39 mouse cellular contexts compared by ENCODE assay signal in genomic region chr4:101883641-101884040, GRCm38 (mm10). TPM values are rescaled to one million over a fixed set of nuclear protein-coding genes. Genes with fewer than 3 reads are reported as not detected.
"Had no signal": no experiment of that assay in that cellular context is flagged by ENCODE, and none has a peak within 500 bp of the region (broad histone marks: within the 10 kb centered on the region; RNA-seq: fewer than 3 reads in every experiment).

No protein-coding gene starts in this region.

- H3K4me3 ChIP-seq: heart, adult 2 months; heart, embryonic 13.5 days; heart, embryonic 15.5 days; hindbrain, embryonic 13.5 days; hindbrain, embryonic 15.5 days; kidney, embryonic 15.5 days; layer of hippocampus, adult 2 months; left cerebral cortex, adult 2 months; limb, embryonic 13.5 days; limb, embryonic 15.5 days; liver, embryonic 12.5 days had no signal

- H3K27ac ChIP-seq: heart, adult 2 months; heart, embryonic 13.5 days; heart, embryonic 15.5 days; hindbrain, embryonic 13.5 days; hindbrain, embryonic 15.5 days; hindbrain, postnatal 0 days; kidney, embryonic 15.5 days; kidney, postnatal 0 days; layer of hippocampus, adult 2 months; left cerebral cortex, adult 2 months; limb, embryonic 13.5 days; limb, embryonic 15.5 days; liver, embryonic 12.5 days; liver, embryonic 14.5 days had no signal

- H3K9me3 ChIP-seq: heart, embryonic 15.5 days; hindbrain, embryonic 13.5 days; hindbrain, embryonic 15.5 days; kidney, embryonic 15.5 days; limb, embryonic 13.5 days; limb, embryonic 15.5 days; liver, embryonic 12.5 days had no signal

- H3K9ac ChIP-seq: heart, embryonic 13.5 days; heart, embryonic 15.5 days; hindbrain, embryonic 13.5 days; hindbrain, embryonic 15.5 days; kidney, embryonic 15.5 days; limb, embryonic 13.5 days; limb, embryonic 15.5 days; liver, embryonic 12.5 days; liver, embryonic 14.5 days had no signal

- H3K4me2 ChIP-seq: heart, embryonic 11.5 days; heart, embryonic 13.5 days; heart, embryonic 15.5 days; hindbrain, embryonic 13.5 days; hindbrain, embryonic 15.5 days; kidney, embryonic 15.5 days; limb, embryonic 13.5 days; limb, embryonic 15.5 days; liver, embryonic 12.5 days had no signal

- H3K27me3 ChIP-seq: heart, embryonic 13.5 days; heart, embryonic 15.5 days; hindbrain, embryonic 13.5 days; hindbrain, embryonic 15.5 days; kidney, embryonic 15.5 days; limb, embryonic 13.5 days; limb, embryonic 15.5 days; liver, embryonic 12.5 days had no signal

- H3K36me3 ChIP-seq: heart, embryonic 13.5 days; heart, embryonic 15.5 days; hindbrain, embryonic 13.5 days; hindbrain, embryonic 15.5 days; kidney, embryonic 15.5 days; limb, embryonic 13.5 days; limb, embryonic 15.5 days; liver, embryonic 12.5 days had no signal

- H3K4me1 ChIP-seq: heart, embryonic 13.5 days; heart, embryonic 15.5 days; hindbrain, embryonic 13.5 days; hindbrain, embryonic 15.5 days; kidney, embryonic 15.5 days; limb, embryonic 13.5 days; limb, embryonic 15.5 days; liver, embryonic 12.5 days had no signal

- DNase-seq: gastrocnemius, postnatal 14 days; gastrocnemius, postnatal 36 days; heart, adult 11 months; heart, adult 2 months; heart, postnatal 14 days; heart, postnatal 36 days; kidney, adult 11 months; kidney, adult 2 months; kidney, adult 9 months; kidney, postnatal 14 days; kidney, postnatal 36 days; left cerebral cortex, postnatal 4 days had no signal

- ATAC-seq: hindbrain, postnatal 0 days; intestine, embryonic 16.5 days; liver, embryonic 12.5 days had no signal

RNA-seq across cellular contexts. Expression of gene C130073F10Rik, which starts 9.9 kb away (rescaled TPM):
- total RNA-seq: gastrocnemius, adult 18-20 months; gastrocnemius, adult 8-10 months; gastrocnemius, postnatal 14 days; gastrocnemius, postnatal 36 days; heart, adult 2 months; heart, postnatal 14 days; heart, postnatal 36 days; hematopoietic stem cell, adult 5-6 weeks; hindbrain, postnatal 0 days; layer of hippocampus, adult 2 months; layer of hippocampus, postnatal 10 days; layer of hippocampus, postnatal 25 days; left cerebral cortex, adult 2 months; left cerebral cortex, postnatal 25 days; left cerebral cortex, postnatal 4 days; liver, adult 2 months had no signal
- polyA plus RNA-seq: gonadal fat pad, adult 2 months; heart, adult 2 months; heart, embryonic 11.5 days; heart, embryonic 13.5 days; heart, embryonic 15.5 days; heart, postnatal 0 days; hindbrain, embryonic 11.5 days; hindbrain, embryonic 13.5 days; hindbrain, embryonic 15.5 days; hindbrain, postnatal 0 days; intestine, embryonic 14.5 days; intestine, embryonic 16.5 days; kidney, adult 2 months; kidney, embryonic 15.5 days; kidney, postnatal 0 days; limb, embryonic 11.5 days; limb, embryonic 13.5 days; liver, adult 2 months; liver, embryonic 12.5 days; liver, embryonic 14.5 days had no signal

RNA-seq across cellular contexts. Expression of gene Gm12800, which starts 25.3 kb away (rescaled TPM):
- total RNA-seq: gastrocnemius, adult 18-20 months; gastrocnemius, adult 8-10 months; gastrocnemius, postnatal 14 days; gastrocnemius, postnatal 36 days; heart, adult 2 months; heart, postnatal 14 days; heart, postnatal 36 days; hematopoietic stem cell, adult 5-6 weeks; hindbrain, postnatal 0 days; layer of hippocampus, adult 2 months; layer of hippocampus, postnatal 10 days; layer of hippocampus, postnatal 25 days; left cerebral cortex, adult 2 months; left cerebral cortex, postnatal 25 days; left cerebral cortex, postnatal 4 days; liver, adult 2 months had no signal
- polyA plus RNA-seq: gonadal fat pad, adult 2 months; heart, adult 2 months; heart, embryonic 11.5 days; heart, embryonic 13.5 days; heart, embryonic 15.5 days; heart, postnatal 0 days; hindbrain, embryonic 11.5 days; hindbrain, embryonic 13.5 days; hindbrain, embryonic 15.5 days; hindbrain, postnatal 0 days; intestine, embryonic 14.5 days; intestine, embryonic 16.5 days; kidney, adult 2 months; kidney, embryonic 15.5 days; kidney, postnatal 0 days; limb, embryonic 11.5 days; limb, embryonic 13.5 days; limb, embryonic 15.5 days; liver, adult 2 months; liver, embryonic 12.5 days; liver, embryonic 14.5 days had no signal

RNA-seq across cellular contexts. Expression of gene B020004J07Rik, which starts 39.8 kb away (rescaled TPM):
- total RNA-seq: gastrocnemius, adult 18-20 months; gastrocnemius, adult 8-10 months; gastrocnemius, postnatal 14 days; gastrocnemius, postnatal 36 days; heart, adult 2 months; heart, postnatal 14 days; heart, postnatal 36 days; hematopoietic stem cell, adult 5-6 weeks; hindbrain, postnatal 0 days; layer of hippocampus, adult 2 months; layer of hippocampus, postnatal 10 days; layer of hippocampus, postnatal 25 days; left cerebral cortex, adult 2 months; left cerebral cortex, postnatal 25 days; left cerebral cortex, postnatal 4 days; liver, adult 2 months had no signal
- polyA plus RNA-seq: gonadal fat pad, adult 2 months; heart, adult 2 months; heart, embryonic 11.5 days; heart, embryonic 13.5 days; heart, embryonic 15.5 days; heart, postnatal 0 days; hindbrain, embryonic 11.5 days; hindbrain, embryonic 13.5 days; hindbrain, embryonic 15.5 days; hindbrain, postnatal 0 days; intestine, embryonic 14.5 days; intestine, embryonic 16.5 days; kidney, adult 2 months; kidney, embryonic 15.5 days; kidney, postnatal 0 days; limb, embryonic 11.5 days; limb, embryonic 13.5 days; limb, embryonic 15.5 days; liver, adult 2 months; liver, embryonic 12.5 days; liver, embryonic 14.5 days had no signal

RNA-seq across cellular contexts. Expression of gene Gm12794, which starts 56.6 kb away (rescaled TPM):
- total RNA-seq: gastrocnemius, adult 18-20 months; gastrocnemius, adult 8-10 months; gastrocnemius, postnatal 14 days; gastrocnemius, postnatal 36 days; heart, adult 2 months; heart, postnatal 14 days; heart, postnatal 36 days; hematopoietic stem cell, adult 5-6 weeks; hindbrain, postnatal 0 days; layer of hippocampus, adult 2 months; layer of hippocampus, postnatal 10 days; layer of hippocampus, postnatal 25 days; left cerebral cortex, adult 2 months; left cerebral cortex, postnatal 25 days; left cerebral cortex, postnatal 4 days; liver, adult 2 months had no signal
- polyA plus RNA-seq: gonadal fat pad, adult 2 months; heart, adult 2 months; heart, embryonic 11.5 days; heart, embryonic 13.5 days; heart, embryonic 15.5 days; heart, postnatal 0 days; hindbrain, embryonic 11.5 days; hindbrain, embryonic 13.5 days; hindbrain, embryonic 15.5 days; hindbrain, postnatal 0 days; intestine, embryonic 14.5 days; intestine, embryonic 16.5 days; kidney, adult 2 months; kidney, embryonic 15.5 days; kidney, postnatal 0 days; limb, embryonic 11.5 days; limb, embryonic 13.5 days; limb, embryonic 15.5 days; liver, adult 2 months; liver, embryonic 12.5 days; liver, embryonic 14.5 days had no signal
